Mouse (Mus musculus): Measurements from ENCODE around the gene Adcy1. TPM values are rescaled to one million over a fixed set of nuclear protein-coding genes. Genes with fewer than 3 reads are reported as not detected.

The Adcy1 gene
- total RNA-seq, 1 experiment: 5.5 TPM

- TF ChIP-seq HCFC1 (IDR thresholded peaks at IDR 0.05; ENCODE audit: borderline replicate concordance, insufficient read depth, low read length) (no peak), MAFK (IDR thresholded peaks at IDR 0.05; ENCODE audit: insufficient read depth, low read depth, low read length) (no peak), ZNF384 (IDR thresholded peaks at IDR 0.05; ENCODE audit: low read depth, low read length) (no peak), CHD2 (IDR thresholded peaks at IDR 0.05; ENCODE audit: low read depth, low read length) (no peak)
- in situ Hi-C loops (cut with MboI; ENCODE audit: low sequenced_read_pairs in 2 of 2, unreplicated experiment in 2 of 2): no loop called here
- Histone ChIP-seq H3K36me3 (ENCODE audit: control insufficient read depth, insufficient read depth, low read length, poor library complexity, severe bottlenecking) (no peaks in the 10 kb centered on the region), H3K27ac (ENCODE audit: insufficient read depth, low read depth, low read length, poor library complexity, severe bottlenecking) (no peak overlapping the region), H3K9ac (ENCODE audit: insufficient read depth, low read depth, low read length, poor library complexity, severe bottlenecking) (no peak overlapping the region), H3K4me3 (ENCODE audit: insufficient read depth in 1 of 2, low read depth in 1 of 2, low read length in 2 of 2, poor library complexity in 1 of 2, severe bottlenecking in 1 of 2) (no peak overlapping the region), H3K4me1 (ENCODE audit: control insufficient read depth in 2 of 2, insufficient read depth in 2 of 2, low read length in 2 of 2, poor library complexity in 1 of 2) (no peaks in the 10 kb centered on the region), H3K9me3 (ENCODE audit: control insufficient read depth, insufficient read depth, low read depth, low read length) (no peaks in the 10 kb centered on the region)
- no peak for DNase-seq (ENCODE audit: low read depth, low spot score)
These were observed 84.7 kb downstream of the Adcy1 start for GRCm38 (mm10) chr11:7147945-7148344.

GRCm38 (mm10) chr11:7149471-7149870, 86.2 kb downstream of the Adcy1 start:
- H3K27ac ChIP-seq (ENCODE audit: insufficient read depth, low read depth, low read length, poor library complexity, severe bottlenecking): no peak overlapping the region
- no peak for DNase-seq (ENCODE audit: low read depth, low spot score)
- no peaks in the 10 kb centered on the region for H3K4me1 ChIP-seq (ENCODE audit: control insufficient read depth in 2 of 2, insufficient read depth in 2 of 2, low read length in 2 of 2, poor library complexity in 1 of 2)
- no peaks in the 10 kb centered on the region for H3K9me3 ChIP-seq (ENCODE audit: control insufficient read depth, insufficient read depth, low read depth, low read length)
- no peak overlapping the region for H3K9ac ChIP-seq (ENCODE audit: insufficient read depth, low read depth, low read length, poor library complexity, severe bottlenecking)
- TF ChIP-seq ZC3H11A (IDR thresholded peaks at IDR 0.05; ENCODE audit: borderline replicate concordance, low read depth, low read length) (no peak), CHD2 (IDR thresholded peaks at IDR 0.05; ENCODE audit: low read depth, low read length) (no peak), ZNF384 (IDR thresholded peaks at IDR 0.05; ENCODE audit: low read depth, low read length) (no peak), HCFC1 (IDR thresholded peaks at IDR 0.05; ENCODE audit: borderline replicate concordance, insufficient read depth, low read length) (no peak), MAFK (IDR thresholded peaks at IDR 0.05; ENCODE audit: insufficient read depth, low read depth, low read length) (no peak)
- in situ Hi-C loops (cut with MboI; ENCODE audit: low sequenced_read_pairs in 2 of 2, unreplicated experiment in 2 of 2): no loop called here
- H3K36me3 ChIP-seq (ENCODE audit: control insufficient read depth, insufficient read depth, low read length, poor library complexity, severe bottlenecking): no peaks in the 10 kb centered on the region
- no peak overlapping the region for H3K4me3 ChIP-seq (ENCODE audit: insufficient read depth in 1 of 2, low read depth in 1 of 2, low read length in 2 of 2, poor library complexity in 1 of 2, severe bottlenecking in 1 of 2)

DNA sequence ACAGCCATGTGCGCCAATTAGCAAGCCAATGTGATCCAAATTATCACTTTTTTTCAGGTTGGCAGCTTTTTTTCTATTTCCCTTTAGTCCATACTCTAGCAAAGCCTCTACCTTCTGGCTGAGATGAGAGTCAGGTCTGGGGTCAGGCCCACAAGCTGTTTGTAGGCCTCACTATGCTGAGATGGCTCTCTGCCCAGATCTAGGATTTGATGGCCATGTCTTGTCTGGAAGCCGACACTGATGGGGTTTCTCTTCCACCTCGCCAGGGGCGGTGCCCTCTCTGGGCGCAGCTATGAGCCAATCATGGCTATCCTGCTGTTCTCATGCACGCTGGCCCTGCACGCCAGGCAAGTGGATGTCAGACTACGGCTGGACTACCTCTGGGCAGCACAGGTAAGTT, 87.2 kb downstream of the Adcy1 start:
- DNase-seq (ENCODE audit: low read depth, low spot score): no peak
- H3K36me3 ChIP-seq (ENCODE audit: control insufficient read depth, insufficient read depth, low read length, poor library complexity, severe bottlenecking): no peaks in the 10 kb centered on the region
- H3K27ac ChIP-seq (ENCODE audit: insufficient read depth, low read depth, low read length, poor library complexity, severe bottlenecking): no peak overlapping the region
- H3K9ac ChIP-seq (ENCODE audit: insufficient read depth, low read depth, low read length, poor library complexity, severe bottlenecking): no peak overlapping the region
- H3K9me3 ChIP-seq (ENCODE audit: control insufficient read depth, insufficient read depth, low read depth, low read length): no peaks in the 10 kb centered on the region
- in situ Hi-C loops (cut with MboI; ENCODE audit: low sequenced_read_pairs in 2 of 2, unreplicated experiment in 2 of 2): loop anchor here in 1 of 2 experiments (25.0 kb wide), 1 partner anchor 488 kb away; the partner anchor contains the start of gene Ramp3
- no peak overlapping the region for H3K4me3 ChIP-seq (ENCODE audit: insufficient read depth in 1 of 2, low read depth in 1 of 2, low read length in 2 of 2, poor library complexity in 1 of 2, severe bottlenecking in 1 of 2)
- no peaks in the 10 kb centered on the region for H3K4me1 ChIP-seq (ENCODE audit: control insufficient read depth in 2 of 2, insufficient read depth in 2 of 2, low read length in 2 of 2, poor library complexity in 1 of 2)
- no peak for TF ChIP-seq CHD2 (IDR thresholded peaks at IDR 0.05; ENCODE audit: low read depth, low read length)
- no peak for TF ChIP-seq ZC3H11A (IDR thresholded peaks at IDR 0.05; ENCODE audit: borderline replicate concordance, low read depth, low read length)
- no peak for TF ChIP-seq MAFK (IDR thresholded peaks at IDR 0.05; ENCODE audit: insufficient read depth, low read depth, low read length)
- TF ChIP-seq ZNF384 (IDR thresholded peaks at IDR 0.05; ENCODE audit: low read depth, low read length): no peak
- no peak for TF ChIP-seq HCFC1 (IDR thresholded peaks at IDR 0.05; ENCODE audit: borderline replicate concordance, insufficient read depth, low read length)

- TF ChIP-seq HCFC1 (IDR thresholded peaks at IDR 0.05; ENCODE audit: borderline replicate concordance, insufficient read depth, low read length) (no peak), ZC3H11A (IDR thresholded peaks at IDR 0.05; ENCODE audit: borderline replicate concordance, low read depth, low read length) (no peak), CHD2 (IDR thresholded peaks at IDR 0.05; ENCODE audit: low read depth, low read length) (no peak)
- Histone ChIP-seq H3K27ac (ENCODE audit: insufficient read depth, low read depth, low read length, poor library complexity, severe bottlenecking) (no peak overlapping the region), H3K36me3 (ENCODE audit: control insufficient read depth, insufficient read depth, low read length, poor library complexity, severe bottlenecking) (no peaks in the 10 kb centered on the region), H3K4me1 (ENCODE audit: control insufficient read depth in 2 of 2, insufficient read depth in 2 of 2, low read length in 2 of 2, poor library complexity in 1 of 2) (no peaks in the 10 kb centered on the region), H3K9me3 (ENCODE audit: control insufficient read depth, insufficient read depth, low read depth, low read length) (no peaks in the 10 kb centered on the region), H3K4me3 (ENCODE audit: insufficient read depth in 1 of 2, low read depth in 1 of 2, low read length in 2 of 2, poor library complexity in 1 of 2, severe bottlenecking in 1 of 2) (no peak overlapping the region), H3K9ac (ENCODE audit: insufficient read depth, low read depth, low read length, poor library complexity, severe bottlenecking) (no peak overlapping the region)
- no peak for DNase-seq (ENCODE audit: low read depth, low spot score)
- in situ Hi-C loops (cut with MboI; ENCODE audit: low sequenced_read_pairs in 2 of 2, unreplicated experiment in 2 of 2): loop anchor here in 1 of 2 experiments (25.0 kb wide), 1 partner anchor 490 kb away; the partner anchor contains the start of gene Ramp3
These were observed 89.1 kb downstream of the Adcy1 start for GRCm38 (mm10) chr11:7152371-7152770.

DNA sequence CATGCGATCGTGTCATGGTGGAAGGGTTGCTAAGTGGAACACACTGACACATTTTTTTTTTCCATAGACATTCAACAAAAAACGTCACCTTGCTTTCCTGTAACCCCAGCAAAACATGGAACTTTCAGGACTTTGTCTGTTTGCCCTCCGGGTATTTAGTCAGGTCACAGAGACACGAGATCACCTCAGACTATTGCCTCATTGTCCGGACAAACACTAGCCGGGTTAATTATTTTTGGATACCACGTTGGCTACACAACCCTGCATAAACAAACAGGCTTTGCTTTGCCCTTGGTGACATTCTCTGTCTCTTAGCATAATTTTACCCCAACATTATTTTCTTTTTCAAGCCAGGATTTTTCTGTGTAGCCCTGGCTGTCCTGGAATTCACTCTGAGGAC, 89.8 kb downstream of the Adcy1 start:
- Histone ChIP-seq H3K36me3 (ENCODE audit: control insufficient read depth, insufficient read depth, low read length, poor library complexity, severe bottlenecking) (no peaks in the 10 kb centered on the region), H3K9me3 (ENCODE audit: control insufficient read depth, insufficient read depth, low read depth, low read length) (no peaks in the 10 kb centered on the region), H3K4me1 (ENCODE audit: control insufficient read depth in 2 of 2, insufficient read depth in 2 of 2, low read length in 2 of 2, poor library complexity in 1 of 2) (no peaks in the 10 kb centered on the region), H3K4me3 (ENCODE audit: insufficient read depth in 1 of 2, low read depth in 1 of 2, low read length in 2 of 2, poor library complexity in 1 of 2, severe bottlenecking in 1 of 2) (no peak overlapping the region), H3K27ac (ENCODE audit: insufficient read depth, low read depth, low read length, poor library complexity, severe bottlenecking) (no peak overlapping the region), H3K9ac (ENCODE audit: insufficient read depth, low read depth, low read length, poor library complexity, severe bottlenecking) (no peak overlapping the region)
- TF ChIP-seq CHD2 (IDR thresholded peaks at IDR 0.05; ENCODE audit: low read depth, low read length): no peak
- TF ChIP-seq HCFC1 (IDR thresholded peaks at IDR 0.05; ENCODE audit: borderline replicate concordance, insufficient read depth, low read length): no peak
- TF ChIP-seq ZC3H11A (IDR thresholded peaks at IDR 0.05; ENCODE audit: borderline replicate concordance, low read depth, low read length): no peak
- no peak for TF ChIP-seq MAFK (IDR thresholded peaks at IDR 0.05; ENCODE audit: insufficient read depth, low read depth, low read length)
- no peak for TF ChIP-seq ZNF384 (IDR thresholded peaks at IDR 0.05; ENCODE audit: low read depth, low read length)
- in situ Hi-C loops (cut with MboI; ENCODE audit: low sequenced_read_pairs in 2 of 2, unreplicated experiment in 2 of 2): loop anchor here in 1 of 2 experiments (25.0 kb wide), 1 partner anchor 491 kb away; the partner anchor contains the start of gene Ramp3
- DNase-seq (ENCODE audit: low read depth, low spot score): no peak

All from ES-E14 (cell line).